Mouse (Mus musculus): ENCODE measurements around the gene Dtx1. TPM values are rescaled to one million over a fixed set of nuclear protein-coding genes. Genes with fewer than 3 reads are reported as not detected.
A peak's percentile ranks its signal among the peaks of the same experiment; 100 is the strongest.

The Dtx1 gene
- polyA plus RNA-seq, 1 experiment from 2014 or later: 2.0 TPM

DNA sequence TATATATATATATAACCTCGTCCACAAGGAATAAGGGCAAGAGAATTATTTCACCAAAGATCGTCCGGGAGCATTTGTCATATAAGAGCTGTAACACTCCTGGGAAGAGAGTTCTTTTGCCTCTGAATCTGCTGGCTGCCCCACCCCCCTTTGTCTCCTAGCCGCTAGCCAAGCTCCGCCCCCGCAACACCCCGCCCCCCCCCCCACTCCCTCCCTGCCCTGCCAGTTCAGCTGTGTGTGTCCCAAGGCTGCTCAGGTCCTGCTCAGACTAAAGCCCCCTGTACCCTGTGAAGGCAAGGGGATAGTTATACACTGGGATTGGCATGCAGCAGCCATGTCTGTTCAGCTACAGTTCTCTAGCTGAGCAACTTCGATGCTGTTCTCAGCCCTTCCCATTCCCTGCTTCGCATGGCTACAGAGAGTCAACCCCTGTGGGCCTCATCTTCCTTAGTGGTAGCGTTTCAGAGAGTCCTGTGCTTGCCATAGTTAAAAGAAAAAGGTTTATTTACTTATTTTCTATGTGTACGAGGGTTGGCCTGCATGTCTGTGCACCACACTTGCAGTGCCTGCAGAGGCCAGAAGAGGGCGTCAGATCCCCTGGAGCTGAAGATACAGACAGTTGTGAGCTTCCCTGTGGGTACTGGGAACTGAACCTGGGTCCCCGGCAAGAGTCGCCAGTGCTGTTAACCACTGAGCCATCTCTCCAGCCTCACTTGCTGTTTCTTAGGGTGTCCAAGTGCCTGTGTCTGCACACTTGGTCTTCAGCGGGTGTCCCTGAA is 7.1 kb upstream of the Dtx1 start:
- H3K4me3 ChIP-seq: no peak overlapping the region
- H3K36me3 ChIP-seq (replicated peaks): no peaks in the 10 kb centered on the region
- no peaks in the 10 kb centered on the region for H3K9me3 ChIP-seq
- H3K27me3 ChIP-seq (ENCODE audit: poor library complexity, severe bottlenecking): peaks cover 24% of the 10 kb centered on the region
- no peak for DNase-seq (ENCODE audit: extremely low spot score, low spot score)
- 57% methylated on average over 15 of the region's 15 CpGs for WGBS
- H3K27ac ChIP-seq: no peak overlapping the region
- peaks cover 9% of the 10 kb centered on the region; the same call in 1 of the 2 replicates for H3K4me1 ChIP-seq

DNA sequence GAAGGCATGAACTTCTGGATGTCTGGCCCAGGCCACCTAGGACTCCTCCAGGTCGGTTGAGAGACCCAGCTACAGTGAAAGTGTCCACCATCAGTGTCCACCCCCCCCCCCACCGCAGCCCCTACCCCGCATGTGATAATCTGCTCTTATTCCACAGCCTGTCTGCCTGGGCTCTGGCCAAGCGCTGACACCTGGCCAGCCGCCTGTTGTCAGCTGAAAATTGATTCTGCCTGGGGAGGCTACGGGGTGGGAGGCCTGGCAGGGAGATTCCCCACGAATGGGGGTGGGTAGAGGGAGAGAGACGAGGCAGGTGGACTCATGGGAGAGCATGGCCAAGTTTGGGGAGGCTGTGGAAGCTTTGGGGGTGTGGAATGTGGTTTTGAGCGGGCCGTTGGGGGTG is 5.4 kb upstream of the Dtx1 start:
- peaks cover 12% of the 10 kb centered on the region; the same call in 1 of the 2 replicates for H3K4me1 ChIP-seq
- H3K27ac ChIP-seq: no peak overlapping the region
- 84% methylated on average over 10 of the region's 10 CpGs for WGBS

GRCm38 (mm10) chr5:120714314-120714713 is 2.6 kb upstream of the Dtx1 start:
- WGBS: 4% methylated on average over 16 of the region's 16 CpGs
- Histone ChIP-seq H3K36me3 (replicated peaks) (no peaks in the 10 kb centered on the region), H3K27ac (no peak overlapping the region), H3K9me3 (no peaks in the 10 kb centered on the region), H3K4me3 (no peak overlapping the region), H3K4me1 (peaks cover 38% of the 10 kb centered on the region), H3K27me3 (ENCODE audit: poor library complexity, severe bottlenecking) (peaks cover 69% of the 10 kb centered on the region)
- peak; percentile 75 for DNase-seq (ENCODE audit: extremely low spot score, low spot score)

More for the DNA sequence above, 5.4 kb upstream of the Dtx1 start:
- Histone ChIP-seq H3K27me3 (ENCODE audit: poor library complexity, severe bottlenecking) (peaks cover 41% of the 10 kb centered on the region), H3K36me3 (replicated peaks) (no peaks in the 10 kb centered on the region), H3K9me3 (no peaks in the 10 kb centered on the region), H3K4me3 (no peak overlapping the region)
- no peak for DNase-seq (ENCODE audit: extremely low spot score, low spot score)

- H3K4me3 ChIP-seq: no peak overlapping the region
- WGBS: 75% methylated on average over 8 of the region's 8 CpGs
- H3K27me3 ChIP-seq (ENCODE audit: poor library complexity, severe bottlenecking): peaks cover 85% of the 10 kb centered on the region
- no peak overlapping the region for H3K27ac ChIP-seq
- H3K4me1 ChIP-seq: peaks cover 34% of the 10 kb centered on the region
- DNase-seq (ENCODE audit: extremely low spot score, low spot score): no peak
- H3K9me3 ChIP-seq: no peaks in the 10 kb centered on the region
- H3K36me3 ChIP-seq (replicated peaks): no peaks in the 10 kb centered on the region
Observed at GRCm38 (mm10) chr5:120712721-120713120, 994 bp upstream of the Dtx1 start.

GRCm38 (mm10) chr5:120711416-120711815 is 311 bp downstream of the Dtx1 start:
- WGBS: 2% methylated on average over 43 of the region's 43 CpGs
- peaks cover 42% of the 10 kb centered on the region for H3K4me1 ChIP-seq
- 0 out of 2 replicates have a peak overlapping the region, but pooled peaks have one; percentile 75 for H3K27ac ChIP-seq
- no peaks in the 10 kb centered on the region for H3K9me3 ChIP-seq
- peaks cover 98% of the 10 kb centered on the region for H3K27me3 ChIP-seq (ENCODE audit: poor library complexity, severe bottlenecking)
- DNase-seq (ENCODE audit: extremely low spot score, low spot score): no peak
- H3K4me3 ChIP-seq: peak overlapping the region; percentile 64
- no peaks in the 10 kb centered on the region for H3K36me3 ChIP-seq (replicated peaks)

- Histone ChIP-seq H3K27me3 (ENCODE audit: poor library complexity, severe bottlenecking) (peaks cover 98% of the 10 kb centered on the region), H3K36me3 (replicated peaks) (no peaks in the 10 kb centered on the region), H3K4me1 (peaks cover 48% of the 10 kb centered on the region), H3K27ac (peak overlapping the region; percentile 75), H3K9me3 (no peaks in the 10 kb centered on the region), H3K4me3 (peak overlapping the region; percentile 64)
- under 1% methylated on average over 34 of the region's 34 CpGs for WGBS
- no peak for DNase-seq (ENCODE audit: extremely low spot score, low spot score)
Observed at GRCm38 (mm10) chr5:120710826-120711248, 890 bp downstream of the Dtx1 start.

- H3K27me3 ChIP-seq (ENCODE audit: poor library complexity, severe bottlenecking): peaks cover 99% of the 10 kb centered on the region
- no peaks in the 10 kb centered on the region for H3K9me3 ChIP-seq
- peak overlapping the region; percentile 75 for H3K27ac ChIP-seq
- DNase-seq (ENCODE audit: extremely low spot score, low spot score): peak; percentile 42
- 3% methylated on average over 40 of the region's 40 CpGs for WGBS
- H3K4me1 ChIP-seq: peaks cover 48% of the 10 kb centered on the region
- H3K4me3 ChIP-seq: peak overlapping the region; percentile 64
- H3K36me3 ChIP-seq (replicated peaks): no peaks in the 10 kb centered on the region
Observed at GRCm38 (mm10) chr5:120710161-120710825, 1.4 kb downstream of the Dtx1 start.

DNA sequence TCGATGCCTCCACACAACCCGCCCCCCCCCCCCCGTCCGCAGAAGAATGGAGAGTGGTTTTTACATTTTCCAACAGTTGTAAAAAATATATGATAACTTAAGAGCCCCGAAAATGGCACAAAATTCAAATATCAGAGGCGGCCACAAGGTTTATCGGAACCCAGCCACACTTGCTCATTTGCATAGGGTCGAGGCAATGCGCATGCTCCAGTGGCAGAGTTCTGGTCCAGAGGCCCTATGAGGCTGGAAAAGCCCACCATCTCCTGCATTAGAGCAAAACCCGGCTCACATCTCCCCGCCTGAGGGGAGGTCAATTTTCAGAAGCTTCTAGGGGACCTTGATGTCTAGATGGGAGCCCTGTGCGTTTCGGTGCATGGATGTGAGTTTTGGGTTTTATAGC is 4.8 kb downstream of the Dtx1 start:
- Histone ChIP-seq H3K27me3 (ENCODE audit: poor library complexity, severe bottlenecking) (peaks cover 95% of the 10 kb centered on the region), H3K9me3 (no peaks in the 10 kb centered on the region), H3K4me1 (peaks cover 57% of the 10 kb centered on the region), H3K27ac (peak overlapping the region; percentile 80), H3K36me3 (replicated peaks) (no peaks in the 10 kb centered on the region), H3K4me3 (peak overlapping the region; percentile 50)
- WGBS: 41% methylated on average over 13 of the region's 13 CpGs
- no peak for DNase-seq (ENCODE audit: extremely low spot score, low spot score)

DNA sequence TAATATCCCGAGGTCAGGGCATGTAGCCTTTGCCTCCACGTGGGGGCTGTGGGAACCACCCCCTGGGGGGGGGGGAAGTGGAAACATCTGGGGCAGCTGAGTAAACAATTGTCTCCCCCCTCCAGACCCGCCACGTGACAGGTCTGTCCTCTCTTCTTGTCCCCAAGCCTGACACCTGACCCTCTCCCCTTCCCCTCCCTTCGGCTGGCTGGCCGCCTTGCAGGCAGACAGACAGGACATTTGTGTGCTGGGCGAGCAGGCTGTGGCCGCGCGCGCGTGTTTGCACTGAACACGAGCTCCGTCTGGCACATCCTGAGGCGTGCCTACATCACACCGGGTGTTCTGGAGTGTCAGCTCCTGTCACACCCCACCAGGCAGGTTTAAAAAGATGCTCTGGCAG is 5.2 kb downstream of the Dtx1 start:
- Histone ChIP-seq H3K36me3 (replicated peaks) (no peaks in the 10 kb centered on the region), H3K27ac (peak overlapping the region; percentile 80), H3K4me3 (peak overlapping the region; percentile 50), H3K27me3 (ENCODE audit: poor library complexity, severe bottlenecking) (peaks cover 93% of the 10 kb centered on the region), H3K4me1 (peaks cover 54% of the 10 kb centered on the region), H3K9me3 (no peaks in the 10 kb centered on the region)
- peak; percentile 47 for DNase-seq (ENCODE audit: extremely low spot score, low spot score)
- 8% methylated on average over 16 of the region's 16 CpGs for WGBS

GRCm38 (mm10) chr5:120704421-120704820 is 7.3 kb downstream of the Dtx1 start:
- no peaks in the 10 kb centered on the region for H3K36me3 ChIP-seq (replicated peaks)
- WGBS: 58% methylated on average over 6 of the region's 6 CpGs
- H3K9me3 ChIP-seq: no peaks in the 10 kb centered on the region
- H3K4me3 ChIP-seq: no peak overlapping the region
- H3K27me3 ChIP-seq (ENCODE audit: poor library complexity, severe bottlenecking): peaks cover 93% of the 10 kb centered on the region
- DNase-seq (ENCODE audit: extremely low spot score, low spot score): no peak
- no peak overlapping the region for H3K27ac ChIP-seq
- peaks cover 39% of the 10 kb centered on the region for H3K4me1 ChIP-seq

DNA sequence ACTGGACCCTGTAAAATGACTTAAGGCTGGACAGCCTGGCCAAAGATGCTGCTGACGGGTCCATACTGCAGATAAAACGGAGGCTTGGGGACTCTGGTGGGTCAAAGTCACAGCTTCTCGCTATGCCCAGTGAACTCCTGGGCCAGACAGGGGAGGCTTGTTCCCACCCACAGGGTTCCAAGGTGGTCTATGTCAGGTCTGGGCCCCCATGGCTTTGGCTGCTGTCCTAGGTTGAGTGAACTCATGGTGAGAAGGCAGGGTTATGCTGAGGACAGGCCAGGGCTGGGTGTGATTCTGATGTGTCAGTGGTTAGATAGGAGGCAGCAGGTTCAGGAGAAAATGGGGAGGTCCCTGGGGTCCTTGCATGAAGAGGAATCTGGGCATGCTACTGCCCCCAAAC is 8.1 kb downstream of the Dtx1 start:
- H3K27me3 ChIP-seq (ENCODE audit: poor library complexity, severe bottlenecking): peaks cover 93% of the 10 kb centered on the region
- H3K36me3 ChIP-seq (replicated peaks): no peaks in the 10 kb centered on the region
- no peaks in the 10 kb centered on the region for H3K9me3 ChIP-seq
- no peak overlapping the region for H3K4me3 ChIP-seq
- no peak for DNase-seq (ENCODE audit: extremely low spot score, low spot score)
- H3K27ac ChIP-seq: no peak overlapping the region
- 86% methylated on average over 3 of the region's 3 CpGs for WGBS
- H3K4me1 ChIP-seq: peaks cover 43% of the 10 kb centered on the region

- 91% methylated on average over 2 of the region's 2 CpGs for WGBS
- no peak overlapping the region for H3K4me3 ChIP-seq
- no peaks in the 10 kb centered on the region for H3K36me3 ChIP-seq (replicated peaks)
- H3K9me3 ChIP-seq: no peaks in the 10 kb centered on the region
- peaks cover 46% of the 10 kb centered on the region for H3K4me1 ChIP-seq
- no peak for DNase-seq (ENCODE audit: extremely low spot score, low spot score)
- H3K27me3 ChIP-seq (ENCODE audit: poor library complexity, severe bottlenecking): peaks cover 93% of the 10 kb centered on the region
- no peak overlapping the region for H3K27ac ChIP-seq
Observed at GRCm38 (mm10) chr5:120702969-120703368, 8.8 kb downstream of the Dtx1 start.

- Histone ChIP-seq H3K4me1 (peaks cover 48% of the 10 kb centered on the region), H3K9me3 (no peaks in the 10 kb centered on the region), H3K4me3 (no peak overlapping the region), H3K27ac (no peak overlapping the region), H3K27me3 (ENCODE audit: poor library complexity, severe bottlenecking) (peaks cover 93% of the 10 kb centered on the region), H3K36me3 (replicated peaks) (no peaks in the 10 kb centered on the region)
- 86% methylated on average over 4 of the region's 4 CpGs for WGBS
- DNase-seq (ENCODE audit: extremely low spot score, low spot score): no peak
Observed at GRCm38 (mm10) chr5:120702421-120702820, 9.3 kb downstream of the Dtx1 start.

Measured in forebrain, embryonic 10.5 days (tissue).